Mouse (Mus musculus): ENCODE measurements around the gene Kif19a.

DNA sequence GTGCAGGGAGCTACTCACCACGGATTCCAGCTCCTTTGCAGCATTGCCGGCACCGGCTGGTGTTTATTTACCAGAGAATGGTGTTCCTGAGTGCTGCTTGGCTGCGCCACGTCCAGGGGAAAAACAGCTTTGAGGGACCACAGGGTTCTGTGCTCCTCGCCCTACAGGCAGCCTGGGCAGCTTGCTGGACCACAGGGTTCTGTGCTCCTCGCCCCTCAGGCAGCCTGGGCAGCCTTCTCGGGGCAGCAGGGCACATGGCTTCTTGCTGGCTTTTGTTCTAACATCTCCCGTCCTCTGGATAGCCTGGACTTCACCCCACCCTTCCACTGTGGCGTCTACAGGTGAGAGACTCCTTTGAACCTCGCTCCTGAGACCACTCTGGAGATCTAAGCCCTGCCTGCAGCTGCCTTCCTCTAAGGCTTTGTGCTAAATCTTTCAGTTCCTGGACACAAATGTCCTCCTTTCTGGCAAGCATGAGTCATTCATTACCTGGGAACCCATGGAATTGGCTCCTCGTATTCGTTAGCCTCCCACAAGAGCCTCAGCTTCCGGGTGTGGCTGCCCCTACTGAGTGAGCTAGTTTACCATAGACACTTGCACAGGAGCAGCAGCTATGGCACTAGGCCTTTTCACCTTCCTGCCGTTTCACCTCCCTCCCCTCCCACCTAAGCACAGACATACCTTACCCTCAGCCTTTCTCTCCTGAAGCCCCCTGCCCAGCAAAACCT, 37.5 kb downstream of the Kif19a start:
- no peak for TF ChIP-seq POLR2A (IDR thresholded peaks at IDR 0.05; ENCODE audit: control insufficient read depth, low read depth, low read length)
- TF ChIP-seq CTCF (IDR thresholded peaks at IDR 0.05; ENCODE audit: control insufficient read depth, insufficient read depth, insufficient replicate concordance, low read depth, low read length) = no peak

Measured in testis, adult 2 months (tissue).